Mouse (Mus musculus) ZHBTc4 (cell line): ENCODE data around the gene Rita1.

ENCODE experiments used
- DNase-seq: peaks from one replicate; pipeline ENCODE4 v3.0.0-alpha.2; 2011; ENCODE audit warnings: low read depth, low spot score

The Rita1 gene

DNA sequence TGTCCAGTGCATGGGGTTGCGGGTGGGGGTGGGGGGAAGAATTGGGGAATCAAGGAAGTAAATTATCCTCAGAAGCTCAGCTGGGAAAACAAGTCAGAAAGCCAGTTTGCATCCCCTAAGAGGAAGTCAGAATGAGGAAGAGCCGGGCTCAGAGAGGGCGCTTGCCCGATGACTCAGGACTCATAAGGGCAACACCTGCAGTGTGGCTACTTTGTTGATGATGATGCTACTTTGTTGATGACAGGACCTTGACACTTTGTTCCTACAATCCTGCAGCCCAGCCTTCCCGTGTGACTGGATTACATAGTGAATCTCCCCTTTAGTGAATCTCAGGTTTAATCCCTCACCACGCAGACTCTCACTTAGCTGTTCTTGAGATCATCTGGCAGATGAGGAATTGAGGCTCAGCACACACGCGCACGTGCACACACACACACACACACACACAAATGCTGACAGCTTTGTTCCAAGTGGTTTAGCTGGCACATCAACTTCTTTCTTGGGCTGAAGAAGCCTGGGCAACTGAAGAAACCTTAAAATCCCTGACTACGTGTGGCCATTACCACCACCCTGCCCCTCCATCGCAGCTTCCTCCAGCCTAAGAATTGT is 42.0 kb downstream of the Rita1 start:
- DNase-seq: no peak

DNA sequence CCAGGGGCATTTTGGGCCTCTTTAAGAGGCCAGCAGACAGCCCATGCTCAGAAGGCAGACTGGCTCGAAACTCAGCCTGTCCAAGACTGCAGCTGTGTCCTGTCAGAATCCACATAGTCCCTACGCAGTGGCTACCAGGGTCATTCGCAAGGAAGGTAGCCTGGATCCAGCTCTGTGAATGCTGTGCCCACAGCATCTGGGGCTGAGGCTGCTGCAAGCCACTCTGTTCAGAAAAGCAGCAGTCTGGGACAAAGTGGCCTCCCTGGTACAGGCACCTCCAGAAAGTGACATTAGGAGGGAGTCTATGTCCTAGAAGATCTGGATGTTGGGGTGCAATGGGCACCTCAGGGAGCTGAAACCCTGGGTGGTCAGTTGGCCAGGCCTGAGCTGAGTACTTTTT is 42.6 kb downstream of the Rita1 start:
- no peak for DNase-seq

DNA sequence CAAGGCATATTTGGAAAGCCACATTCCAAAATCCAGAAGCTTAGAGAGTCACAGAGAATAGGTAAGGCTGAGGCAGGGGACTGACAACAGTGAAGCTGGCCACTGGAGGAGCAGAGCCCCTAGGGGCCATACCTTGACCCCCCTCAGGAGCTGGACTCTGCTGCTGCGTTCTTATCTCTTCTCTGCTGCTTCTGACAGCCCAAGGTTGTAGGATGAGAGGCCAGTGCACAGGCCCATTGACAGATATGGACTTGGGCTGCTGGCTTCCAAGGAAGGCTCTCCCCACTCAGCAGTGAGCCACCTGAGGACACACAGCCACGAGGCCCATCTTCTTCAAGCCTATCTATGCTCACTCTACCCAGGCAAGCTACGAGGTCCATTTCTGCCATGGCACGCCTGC is 43.4 kb downstream of the Rita1 start:
- DNase-seq: no peak

DNA sequence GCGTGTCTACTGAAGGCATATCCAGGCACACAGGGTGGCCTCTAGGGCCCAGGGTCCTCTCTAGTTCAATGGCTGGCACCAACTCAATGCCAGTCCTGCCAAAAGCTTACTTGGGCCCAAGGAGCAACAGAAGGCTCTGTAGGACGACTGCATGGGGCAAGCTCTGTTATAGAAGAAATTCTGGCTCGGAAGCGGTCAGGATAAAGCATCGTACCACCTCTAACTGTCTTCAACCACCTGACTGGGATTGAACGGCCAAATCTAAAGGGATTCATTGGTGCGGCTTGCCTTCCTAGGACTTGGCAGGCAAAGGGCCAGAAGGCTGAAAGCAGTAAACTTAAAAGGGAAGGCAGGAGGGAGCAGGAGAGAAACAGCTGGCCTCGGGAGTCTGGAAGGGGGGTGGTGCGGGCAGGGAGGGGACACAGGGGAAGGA is 44.0 kb downstream of the Rita1 start:
- no peak for DNase-seq

DNA sequence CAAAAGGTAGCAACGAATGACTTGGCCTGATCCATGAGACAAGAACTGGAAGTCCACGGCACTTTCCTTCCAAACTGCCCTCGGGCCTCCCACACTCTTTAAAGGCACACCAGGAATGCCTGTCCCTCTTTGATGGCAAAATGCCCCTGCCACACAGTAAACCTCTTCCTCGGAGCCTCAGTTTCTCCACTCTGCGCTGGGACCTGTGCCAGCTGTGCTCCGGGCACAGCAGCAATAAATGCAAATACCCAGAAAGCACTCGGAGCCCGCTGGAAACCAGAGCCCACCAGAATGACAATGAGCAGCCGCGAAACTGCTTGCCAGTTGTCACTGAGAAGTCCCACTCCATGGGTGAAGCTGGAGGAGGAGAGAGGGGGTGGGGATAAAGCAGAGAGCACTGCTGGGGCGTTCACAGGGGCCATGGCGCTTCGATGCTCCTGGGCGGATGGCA is 44.6 kb downstream of the Rita1 start:
- no peak for DNase-seq

DNA sequence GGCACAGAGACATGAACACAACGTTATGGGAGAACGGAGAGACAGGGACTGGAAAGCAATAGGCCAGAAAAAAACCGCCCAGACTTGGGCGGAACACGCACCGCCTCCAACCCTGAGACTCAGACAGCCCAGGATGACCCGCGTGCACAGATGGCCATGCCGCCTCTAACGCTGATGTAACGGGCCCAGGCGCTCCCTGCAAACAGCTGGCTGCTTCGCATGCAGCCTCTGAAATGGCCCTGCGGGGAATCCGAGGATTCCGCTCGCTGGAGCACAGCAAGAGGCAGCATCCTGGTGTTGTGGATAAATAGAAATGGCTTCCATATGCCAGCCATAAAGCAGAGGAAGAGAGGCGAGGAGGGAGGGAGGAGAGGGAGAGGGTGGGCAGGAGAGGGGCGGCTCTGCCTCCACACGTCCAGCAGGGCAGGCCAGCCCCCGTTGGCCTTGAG is 45.1 kb downstream of the Rita1 start:
- peak; percentile 31 for DNase-seq

DNA sequence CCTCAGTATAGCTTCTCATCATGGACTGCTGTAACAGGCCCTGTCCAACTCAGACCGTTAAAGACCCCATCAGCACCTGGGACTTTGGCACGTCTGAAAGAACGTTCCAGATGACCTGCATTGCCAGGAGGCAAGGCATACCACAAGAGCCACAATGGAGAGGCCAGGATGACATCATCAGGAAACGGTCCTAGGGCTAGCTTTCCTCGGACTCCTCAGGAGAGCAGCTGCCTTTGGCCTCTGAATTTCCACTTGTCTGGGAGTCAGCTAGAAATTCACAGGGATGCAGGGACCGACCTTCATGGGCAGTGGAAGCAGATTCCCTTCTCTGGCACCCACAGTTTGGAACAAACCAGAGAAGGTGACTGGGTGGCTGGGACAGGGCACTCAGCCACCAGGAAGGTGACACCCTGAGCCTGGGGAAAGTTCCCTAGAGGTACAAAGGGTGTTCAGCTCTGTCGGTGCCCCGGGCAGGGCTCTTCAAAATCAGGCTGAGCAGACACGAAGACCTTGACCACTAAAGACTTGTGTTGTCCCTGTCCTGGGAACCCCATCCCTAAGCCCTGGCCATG is 45.6 kb downstream of the Rita1 start:
- no peak for DNase-seq

DNA sequence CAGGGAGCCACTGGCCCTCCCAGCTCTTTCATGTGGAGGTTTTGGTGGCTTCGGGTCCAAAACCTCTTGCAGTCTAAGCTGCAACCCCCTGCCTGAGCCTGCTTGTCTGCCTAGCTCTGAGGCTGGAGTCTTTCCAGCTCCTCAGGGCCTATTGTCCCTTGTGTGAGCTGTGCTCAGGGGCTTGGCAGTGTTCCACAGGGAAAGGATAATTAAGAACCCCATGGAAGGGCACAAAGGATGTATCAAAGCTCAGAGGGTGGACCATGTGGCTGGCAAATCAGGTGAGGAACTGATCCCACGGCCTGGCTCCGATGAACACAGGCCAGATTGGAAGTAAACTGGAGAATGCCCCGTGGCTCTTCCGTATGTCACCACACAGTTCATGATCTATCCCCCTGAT is 46.3 kb downstream of the Rita1 start:
- no peak for DNase-seq

DNA sequence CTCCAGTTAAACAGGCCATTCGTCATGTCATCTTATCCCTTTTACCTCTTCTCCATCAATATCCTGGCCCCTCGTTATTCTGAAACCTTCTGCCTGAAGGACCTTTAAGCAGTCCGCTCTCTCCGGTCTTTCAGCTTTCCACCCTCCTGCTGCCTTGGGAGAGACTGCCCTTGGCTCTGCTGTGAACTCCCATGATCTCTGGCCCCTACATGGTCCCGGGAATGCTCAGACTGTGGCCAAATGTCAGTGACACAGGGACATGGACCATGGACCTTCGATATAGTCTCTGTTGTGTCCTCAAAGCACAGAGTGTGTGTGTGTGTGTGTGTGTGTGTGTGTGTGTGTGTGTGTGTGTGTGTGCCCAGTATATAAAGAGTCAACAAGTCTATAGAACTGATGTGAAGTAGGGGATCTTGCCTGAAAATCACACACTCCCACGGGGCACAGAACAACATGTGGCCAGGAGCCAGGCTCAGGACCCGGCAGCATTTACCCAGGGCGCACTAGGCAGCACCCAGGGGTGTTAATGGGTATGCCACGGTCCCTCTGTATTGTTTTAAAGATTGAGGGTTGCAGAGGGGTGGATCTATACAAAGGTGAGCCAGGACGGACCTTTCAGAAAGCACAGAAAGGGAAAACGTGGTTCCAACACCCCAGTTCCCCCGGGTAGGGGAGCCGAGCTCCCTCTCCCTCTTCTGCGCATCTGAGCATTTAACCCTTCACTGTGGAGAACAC is 47.1 kb downstream of the Rita1 start:
- DNase-seq: no peak

DNA sequence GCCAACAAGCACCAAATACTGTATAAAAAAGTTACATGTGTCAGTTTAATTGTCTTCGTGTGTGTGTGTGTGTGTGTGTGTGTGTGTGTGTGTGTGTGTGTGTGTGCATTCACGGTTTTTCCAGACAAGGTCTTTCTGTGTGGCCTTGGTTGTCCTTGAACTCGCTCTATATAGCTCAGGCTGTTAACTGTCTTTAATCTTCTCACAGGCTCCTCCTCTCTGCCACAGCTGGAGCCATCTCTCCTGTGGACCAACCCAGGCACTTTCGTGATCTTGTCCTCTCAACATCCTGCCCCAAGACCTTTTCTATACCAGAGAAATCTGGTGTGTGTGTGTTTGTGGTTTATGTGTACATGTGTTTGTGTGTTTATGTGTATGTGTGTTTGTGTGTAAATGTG is 48.5 kb downstream of the Rita1 start:
- peak; percentile 76 for DNase-seq

DNA sequence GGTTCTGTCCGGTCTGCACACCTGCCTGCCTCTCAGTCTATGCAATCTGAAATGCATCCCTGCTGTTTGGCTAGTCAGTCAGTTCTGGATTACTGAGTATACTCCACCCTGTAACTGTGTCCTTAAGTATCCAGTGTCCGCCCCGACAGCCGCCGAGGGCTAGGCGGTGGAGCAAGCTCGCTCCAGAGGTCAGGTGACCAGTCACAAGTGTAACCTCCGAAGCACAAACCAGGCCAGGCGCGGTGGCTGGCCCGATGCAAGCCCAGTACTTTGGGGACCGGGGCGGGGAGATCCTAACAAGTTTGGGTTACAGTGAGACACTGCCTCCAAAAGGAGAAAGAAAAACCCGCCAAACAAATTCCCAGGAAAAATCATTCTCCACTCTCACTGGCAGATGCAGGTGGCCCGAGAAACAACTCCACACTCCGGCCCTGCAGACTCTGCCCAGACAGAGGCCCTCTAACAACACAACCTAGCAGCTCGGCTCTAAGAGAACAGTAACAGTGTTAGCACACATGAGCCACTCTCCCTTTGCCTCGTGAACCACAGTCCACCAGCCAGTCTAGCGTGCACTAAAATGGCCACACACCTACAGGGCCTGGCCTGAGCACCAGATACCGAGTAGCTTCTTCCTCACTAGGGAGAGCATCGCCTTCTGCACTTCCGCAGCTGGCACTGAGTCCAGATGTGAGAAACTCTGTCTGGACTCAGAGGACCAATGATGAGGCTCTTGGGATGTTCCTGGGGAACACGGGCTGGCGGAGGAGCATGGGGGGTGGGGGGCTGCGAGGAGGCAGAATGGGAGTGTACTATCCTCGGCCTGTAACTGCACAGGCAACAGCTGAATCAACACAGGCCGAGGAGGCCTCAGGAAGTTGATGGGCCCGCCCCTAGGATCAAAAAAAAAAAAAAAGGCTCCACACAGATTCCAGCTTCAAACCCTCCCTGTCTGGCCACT is 49.2 kb downstream of the Rita1 start:
- DNase-seq: peak; percentile 86

DNA sequence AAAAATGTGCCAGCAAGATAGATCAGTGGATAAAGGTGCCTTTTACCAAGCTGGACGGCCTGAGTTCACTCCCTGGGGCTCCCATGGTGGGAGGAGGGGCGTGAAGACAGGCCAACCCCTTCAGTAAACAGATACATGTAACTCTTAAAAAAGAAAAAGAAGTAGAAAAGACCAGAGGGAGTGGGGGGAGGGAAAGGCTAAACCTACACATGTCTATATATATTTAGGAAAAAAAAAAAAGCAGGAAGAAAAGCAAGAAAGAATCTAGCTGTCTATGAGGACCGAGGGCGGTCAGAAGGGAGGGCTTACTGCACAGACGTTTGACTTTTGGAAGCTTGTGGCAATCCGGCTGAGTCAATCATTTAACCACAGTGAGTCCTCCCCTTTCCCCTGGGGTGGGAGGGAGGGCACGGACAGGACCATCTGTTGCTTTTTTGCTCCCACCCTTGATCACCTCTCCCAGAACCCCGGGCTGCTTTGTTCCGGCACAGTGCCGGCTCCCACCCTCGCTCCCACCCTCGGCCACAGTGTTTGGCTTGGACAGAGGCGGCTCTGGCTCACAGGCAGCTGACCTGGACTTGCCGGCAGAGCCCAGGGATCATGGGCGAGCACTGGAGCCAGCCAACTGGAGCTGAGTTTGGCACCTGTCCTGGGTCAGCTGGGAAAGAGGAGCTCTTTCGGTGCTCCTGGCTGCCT is 51.6 kb downstream of the Rita1 start:
- DNase-seq: peak; percentile 67

DNA sequence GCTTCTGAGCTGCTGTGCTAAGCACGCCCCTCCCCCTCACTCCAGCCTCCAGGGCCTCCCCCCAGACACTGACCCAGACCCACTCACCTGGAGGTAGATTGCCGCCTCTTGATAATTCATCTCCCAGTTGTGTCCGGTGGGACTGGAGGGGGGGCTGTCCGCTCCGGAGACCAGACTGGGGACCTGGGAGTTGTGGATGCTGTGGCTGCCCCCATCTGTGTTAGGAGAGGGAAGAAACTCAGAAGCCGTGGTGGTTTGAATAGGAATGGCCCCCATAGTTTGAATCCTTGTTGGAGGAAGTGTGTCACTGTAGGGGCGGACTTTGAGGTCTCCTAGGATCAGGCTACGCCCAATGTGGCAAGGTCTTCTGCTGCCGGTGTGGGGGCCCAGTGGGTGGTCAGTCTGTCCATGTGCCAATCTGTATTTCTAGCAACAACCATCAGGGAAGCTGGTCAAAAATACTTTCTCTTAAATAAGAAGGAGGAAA is 52.2 kb downstream of the Rita1 start:
- DNase-seq: no peak

DNA sequence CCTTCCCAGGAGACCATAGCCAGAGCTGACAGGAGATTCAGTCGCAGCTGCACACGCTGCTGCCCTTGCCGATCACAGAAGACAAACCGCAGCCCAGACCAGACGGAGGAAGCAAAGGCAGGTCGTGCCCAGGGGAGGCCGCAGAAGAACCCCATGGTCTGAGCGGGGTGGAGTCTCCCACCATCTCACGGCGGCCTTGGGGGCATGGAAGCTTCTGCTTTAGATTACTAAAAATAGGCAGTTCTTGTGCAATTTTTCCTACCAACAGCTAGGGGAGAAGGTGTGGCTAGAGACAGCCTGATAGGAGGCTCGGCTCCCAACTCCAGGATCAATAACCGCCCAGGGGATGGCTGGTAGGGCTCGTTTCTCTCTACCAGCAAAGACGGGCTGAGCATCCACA is 53.6 kb downstream of the Rita1 start:
- peak; percentile 25 for DNase-seq

DNA sequence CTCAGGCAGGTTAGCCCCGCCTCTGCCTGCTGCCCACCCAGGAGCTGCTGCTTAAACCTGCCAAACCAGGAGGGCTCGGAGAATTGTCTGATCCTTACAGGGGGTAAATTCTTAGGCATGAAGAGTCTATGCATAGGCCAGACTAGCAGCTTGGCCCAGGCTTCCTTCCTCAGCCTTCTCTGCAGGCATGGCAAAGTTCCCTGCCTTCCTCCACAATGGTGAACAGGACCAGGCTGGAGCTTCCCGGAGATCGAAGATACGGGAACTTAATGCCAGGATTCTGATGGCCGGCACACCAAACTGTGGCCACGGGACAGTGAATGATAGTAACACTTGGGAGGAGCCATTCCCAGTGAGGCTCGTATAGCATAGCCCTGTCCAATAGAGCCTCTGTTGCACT is 54.3 kb downstream of the Rita1 start:
- no peak for DNase-seq

DNA sequence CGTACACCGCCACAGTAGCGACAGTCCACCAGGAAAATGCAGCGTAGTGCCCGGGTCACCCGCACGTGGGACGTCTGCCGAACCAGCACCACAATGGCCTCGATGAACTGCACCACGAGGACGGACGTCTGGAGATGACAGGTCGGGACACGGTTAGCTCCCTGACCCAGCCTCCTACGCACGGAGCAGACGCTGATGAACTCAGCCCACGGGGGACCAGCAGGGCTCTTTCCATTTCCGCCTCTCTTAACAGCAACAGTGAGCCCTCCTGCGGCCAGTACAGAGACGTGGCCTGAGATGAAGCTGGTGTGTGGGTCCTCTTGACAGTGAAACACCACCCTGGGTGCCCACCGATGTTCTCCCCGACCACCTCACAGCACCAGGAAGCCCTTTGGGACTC is 56.5 kb downstream of the Rita1 start:
- peak; percentile 19 for DNase-seq

DNA sequence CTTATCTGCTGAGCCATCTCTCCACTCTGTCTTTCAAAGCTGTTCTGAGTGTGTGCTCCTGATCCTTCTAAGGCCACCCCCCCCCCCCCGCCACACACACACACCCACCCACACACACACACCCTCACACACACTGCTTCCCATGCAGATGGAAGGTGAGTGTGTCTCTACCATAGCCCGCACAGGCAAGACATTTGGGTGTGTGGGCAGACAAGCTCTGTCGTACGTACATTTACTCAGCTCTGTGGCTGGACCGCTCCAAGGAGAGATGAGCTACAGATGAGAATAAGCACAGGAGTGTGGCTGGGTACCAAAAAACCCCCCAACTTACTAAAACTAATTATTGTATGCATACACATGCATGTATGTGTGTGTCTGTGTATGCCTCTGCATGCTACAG is 61.7 kb downstream of the Rita1 start:
- DNase-seq: no peak

DNA sequence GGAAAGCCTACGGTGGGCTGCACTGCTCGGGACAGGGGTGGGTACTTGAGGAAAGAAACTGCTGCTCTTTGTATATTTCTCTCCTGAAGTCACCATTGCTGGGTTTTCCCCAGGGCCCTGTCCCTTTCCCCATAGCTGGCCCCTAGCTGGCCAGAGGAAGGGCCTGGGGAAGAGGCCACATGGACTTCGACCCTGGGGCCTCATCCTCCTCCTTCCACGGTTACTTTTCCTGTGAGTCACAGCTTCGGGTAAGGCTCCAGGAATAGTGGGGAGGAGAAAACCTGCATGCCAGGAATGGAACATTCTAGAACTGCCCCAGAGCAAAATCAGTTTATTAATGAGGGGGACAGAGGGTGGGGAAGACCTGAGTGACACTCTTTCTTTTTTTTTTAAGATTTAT is 62.3 kb downstream of the Rita1 start:
- no peak for DNase-seq

DNA sequence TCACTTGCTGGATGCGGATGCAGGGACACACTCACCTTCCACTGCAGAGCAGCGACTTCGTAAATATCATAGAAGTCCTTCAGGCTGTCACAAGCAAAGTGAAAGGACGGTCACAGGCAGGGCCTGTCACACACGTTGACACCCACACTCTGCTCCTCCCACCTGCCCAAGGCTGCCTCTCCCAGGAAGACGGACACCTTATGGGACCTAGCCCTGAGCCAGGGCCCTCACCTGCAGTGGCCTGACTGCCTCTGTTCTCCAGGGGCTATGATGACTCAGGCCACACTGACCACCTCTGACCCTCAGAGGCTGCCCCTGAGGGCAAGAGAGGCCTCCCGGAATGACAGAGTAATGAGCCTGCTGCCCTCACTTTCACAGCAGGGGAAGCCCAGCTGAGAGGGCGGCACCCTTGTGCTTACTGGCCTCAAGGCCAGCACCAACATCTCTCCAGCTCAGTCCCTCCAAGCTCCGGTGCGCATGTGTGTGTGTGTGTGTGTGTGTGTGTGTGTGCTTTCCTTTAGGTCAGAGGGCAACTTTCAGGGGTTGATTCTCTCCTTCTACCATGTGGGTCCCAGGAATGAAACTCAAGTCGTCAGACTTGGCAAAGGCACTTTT is 64.0 kb downstream of the Rita1 start:
- DNase-seq: no peak
